Mouse (Mus musculus): ENCODE results near the gene Eif4g1. TPM values are rescaled to one million over a fixed set of nuclear protein-coding genes. Genes with fewer than 3 reads are reported as not detected.

Gene Eif4g1
- polyA plus RNA-seq, 1 experiment from 2014 or later, result 133 TPM

DNA sequence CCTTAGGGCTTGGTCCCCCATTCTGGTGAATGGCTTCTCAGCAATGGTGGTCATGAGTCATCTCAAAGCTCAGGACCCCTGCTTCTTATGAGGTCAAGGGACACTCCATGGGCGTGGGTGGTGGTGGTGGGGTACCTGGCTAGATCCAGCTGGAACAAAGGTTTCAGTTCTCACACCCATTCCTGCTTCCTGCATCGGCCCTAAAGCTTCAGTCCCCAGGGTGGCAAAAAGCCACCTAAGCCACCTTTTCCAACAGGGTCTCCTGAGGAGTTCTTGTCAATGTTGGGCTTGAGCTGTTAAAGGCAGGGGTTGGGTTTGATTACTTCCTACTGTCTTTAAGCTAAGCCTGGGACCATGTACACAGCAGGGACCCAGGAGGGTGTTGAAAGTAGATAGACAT, 47.0 kb downstream of the Eif4g1 start:
- Histone ChIP-seq H3K27me3 (ENCODE audit: control insufficient read depth, insufficient read depth, low read length) (no peaks in the 10 kb centered on the region), H3K9ac (ENCODE audit: low read depth, low read length) (peak overlapping the region; percentile 75), H3K4me3 (ENCODE audit: low read depth, low read length) (peak overlapping the region; percentile 61), H3K4me1 (ENCODE audit: control insufficient read depth, insufficient read depth, low read length) (peaks cover 27% of the 10 kb centered on the region), H3K27ac (ENCODE audit: low read depth, low read length) (no peak overlapping the region), H3K4me2 (peak overlapping the region; percentile 90), H3K9me3 (replicated peaks; ENCODE audit: control insufficient read depth, low read length) (no peaks in the 10 kb centered on the region), H3K36me3 (ENCODE audit: control insufficient read depth, insufficient read depth, low read length) (no peaks in the 10 kb centered on the region; the same call in 1 of the 2 replicates)
- ATAC-seq (replicated peaks; ENCODE audit: insufficient number of reproducible peaks, low FRiP score, low TSS enrichment), result no peak
- WGBS (ENCODE audit: insufficient replicate concordance), result 45% methylated on average over 2 of the region's 2 CpGs

DNA sequence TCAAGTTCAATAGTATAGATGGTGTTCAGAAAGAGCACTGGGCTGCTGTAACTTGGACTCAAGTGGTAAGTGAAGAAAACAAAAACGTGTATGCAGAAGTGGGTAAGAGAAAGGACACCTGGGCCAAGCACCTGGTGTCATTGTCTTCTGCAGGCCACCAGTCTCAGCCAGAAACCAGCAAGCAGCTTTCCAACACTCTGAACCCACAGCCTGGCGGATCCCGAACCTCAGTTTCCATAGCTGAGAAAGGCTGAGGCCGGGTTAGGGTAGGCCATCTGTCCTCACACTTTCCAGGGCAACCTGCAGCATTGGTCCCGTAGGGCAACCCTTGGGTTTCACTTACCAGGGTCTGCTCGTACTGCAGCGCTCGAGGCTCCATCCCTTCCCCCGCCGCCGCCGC, 47.5 kb downstream of the Eif4g1 start:
- ATAC-seq (replicated peaks; ENCODE audit: insufficient number of reproducible peaks, low FRiP score, low TSS enrichment), result no peak

DNA sequence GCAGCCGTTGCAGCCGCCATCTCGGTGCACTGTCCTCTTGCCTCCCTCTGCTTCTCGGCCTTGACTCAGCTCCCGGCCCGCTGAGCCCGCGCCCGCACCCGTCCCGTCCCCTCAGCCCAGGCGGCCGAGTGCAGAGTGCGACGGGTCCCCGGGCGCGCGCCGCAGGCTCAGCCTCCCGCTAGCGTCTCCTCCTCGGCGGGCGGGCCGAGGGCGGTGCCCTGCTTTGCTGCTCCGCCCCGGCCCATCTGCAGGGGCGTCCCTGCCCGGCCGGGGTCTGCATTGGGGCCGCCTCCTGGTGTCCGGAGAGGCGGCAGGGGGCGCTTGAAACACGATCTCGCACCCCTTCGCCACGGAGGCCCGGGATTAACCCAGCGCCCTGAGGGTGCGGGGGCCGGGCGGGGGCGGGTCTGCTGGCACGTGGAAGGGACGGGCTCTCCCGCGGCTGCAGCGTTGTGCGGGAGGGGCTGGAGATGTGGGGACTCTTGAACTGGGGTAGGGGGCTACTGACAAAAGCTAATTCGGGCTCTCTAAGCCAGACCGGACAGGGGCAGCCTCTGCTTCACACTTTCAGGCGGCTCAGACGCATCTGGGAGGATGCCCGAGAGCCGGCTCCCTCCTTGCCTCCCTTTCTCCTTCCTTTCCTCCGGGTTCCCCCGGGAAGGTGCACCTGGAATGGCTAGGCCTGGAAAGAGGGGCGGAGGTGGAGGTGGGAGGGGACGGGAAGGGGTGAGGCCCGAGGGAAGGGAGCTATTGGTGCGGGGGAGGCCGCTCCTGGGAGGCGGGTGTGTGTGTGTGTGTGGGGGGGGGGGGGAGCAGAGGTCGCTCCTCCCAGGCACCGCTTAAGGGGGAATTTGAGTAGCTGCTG, 48.1 kb downstream of the Eif4g1 start:
- peak overlapping the region; percentile 61 for H3K4me3 ChIP-seq (ENCODE audit: low read depth, low read length)
- H3K27me3 ChIP-seq (ENCODE audit: control insufficient read depth, insufficient read depth, low read length), result no peaks in the 10 kb centered on the region
- H3K9me3 ChIP-seq (replicated peaks; ENCODE audit: control insufficient read depth, low read length), result no peaks in the 10 kb centered on the region
- peak overlapping the region; percentile 90 for H3K4me2 ChIP-seq
- peak overlapping the region; percentile 88 for H3K27ac ChIP-seq (ENCODE audit: low read depth, low read length)
- peaks cover 4% of the 10 kb centered on the region; the same call in 1 of the 2 replicates for H3K36me3 ChIP-seq (ENCODE audit: control insufficient read depth, insufficient read depth, low read length)
- peak overlapping the region; percentile 75 for H3K9ac ChIP-seq (ENCODE audit: low read depth, low read length)
- peak; percentile 74 for ATAC-seq (replicated peaks; ENCODE audit: insufficient number of reproducible peaks, low FRiP score, low TSS enrichment)
- peaks cover 27% of the 10 kb centered on the region for H3K4me1 ChIP-seq (ENCODE audit: control insufficient read depth, insufficient read depth, low read length)
- WGBS (ENCODE audit: insufficient replicate concordance), result 0% methylated on average over 45 of the region's 68 CpGs

More for the DNA sequence above, 47.5 kb downstream of the Eif4g1 start:
- Histone ChIP-seq H3K27me3 (ENCODE audit: control insufficient read depth, insufficient read depth, low read length) (no peaks in the 10 kb centered on the region), H3K4me3 (ENCODE audit: low read depth, low read length) (peak overlapping the region; percentile 61), H3K9ac (ENCODE audit: low read depth, low read length) (peak overlapping the region; percentile 75), H3K9me3 (replicated peaks; ENCODE audit: control insufficient read depth, low read length) (no peaks in the 10 kb centered on the region), H3K36me3 (ENCODE audit: control insufficient read depth, insufficient read depth, low read length) (peaks cover 4% of the 10 kb centered on the region; the same call in 1 of the 2 replicates), H3K27ac (ENCODE audit: low read depth, low read length) (peak overlapping the region; percentile 88), H3K4me1 (ENCODE audit: control insufficient read depth, insufficient read depth, low read length) (peaks cover 27% of the 10 kb centered on the region), H3K4me2 (peak overlapping the region; percentile 90)
- 2% methylated on average over 12 of the region's 12 CpGs for whole genome bisulfite sequencing (ENCODE audit: insufficient replicate concordance)

DNA sequence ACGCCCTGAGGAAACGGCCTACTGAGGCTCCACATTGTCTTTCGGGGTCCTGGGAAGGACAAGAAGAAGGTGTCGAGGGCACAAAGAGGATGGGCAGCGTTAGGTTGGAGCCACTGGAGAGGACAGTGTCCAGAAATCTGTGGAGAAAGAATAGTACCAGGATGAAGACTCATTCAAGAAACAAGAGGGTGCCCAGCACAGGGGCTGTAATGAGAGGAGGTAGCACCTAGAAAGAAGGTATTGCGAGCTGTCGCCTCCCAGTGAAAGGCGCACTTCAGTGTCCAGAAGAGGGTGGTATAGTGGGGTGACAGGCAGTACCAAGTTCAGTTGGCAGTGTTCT, 48.7 kb downstream of the Eif4g1 start:
- no peaks in the 10 kb centered on the region for H3K9me3 ChIP-seq (replicated peaks; ENCODE audit: control insufficient read depth, low read length)
- WGBS (ENCODE audit: insufficient replicate concordance), result 0% methylated on average over 8 of the region's 8 CpGs
- no peaks in the 10 kb centered on the region for H3K27me3 ChIP-seq (ENCODE audit: control insufficient read depth, insufficient read depth, low read length)
- peak overlapping the region; percentile 90 for H3K4me2 ChIP-seq
- H3K4me1 ChIP-seq (ENCODE audit: control insufficient read depth, insufficient read depth, low read length), result peaks cover 27% of the 10 kb centered on the region
- peak overlapping the region; percentile 75 for H3K9ac ChIP-seq (ENCODE audit: low read depth, low read length)
- peak overlapping the region; percentile 61 for H3K4me3 ChIP-seq (ENCODE audit: low read depth, low read length)
- ATAC-seq (replicated peaks; ENCODE audit: insufficient number of reproducible peaks, low FRiP score, low TSS enrichment), result no peak
- peak overlapping the region; percentile 88 for H3K27ac ChIP-seq (ENCODE audit: low read depth, low read length)
- H3K36me3 ChIP-seq (ENCODE audit: control insufficient read depth, insufficient read depth, low read length), result peaks cover 9% of the 10 kb centered on the region; the same call in 1 of the 2 replicates

DNA sequence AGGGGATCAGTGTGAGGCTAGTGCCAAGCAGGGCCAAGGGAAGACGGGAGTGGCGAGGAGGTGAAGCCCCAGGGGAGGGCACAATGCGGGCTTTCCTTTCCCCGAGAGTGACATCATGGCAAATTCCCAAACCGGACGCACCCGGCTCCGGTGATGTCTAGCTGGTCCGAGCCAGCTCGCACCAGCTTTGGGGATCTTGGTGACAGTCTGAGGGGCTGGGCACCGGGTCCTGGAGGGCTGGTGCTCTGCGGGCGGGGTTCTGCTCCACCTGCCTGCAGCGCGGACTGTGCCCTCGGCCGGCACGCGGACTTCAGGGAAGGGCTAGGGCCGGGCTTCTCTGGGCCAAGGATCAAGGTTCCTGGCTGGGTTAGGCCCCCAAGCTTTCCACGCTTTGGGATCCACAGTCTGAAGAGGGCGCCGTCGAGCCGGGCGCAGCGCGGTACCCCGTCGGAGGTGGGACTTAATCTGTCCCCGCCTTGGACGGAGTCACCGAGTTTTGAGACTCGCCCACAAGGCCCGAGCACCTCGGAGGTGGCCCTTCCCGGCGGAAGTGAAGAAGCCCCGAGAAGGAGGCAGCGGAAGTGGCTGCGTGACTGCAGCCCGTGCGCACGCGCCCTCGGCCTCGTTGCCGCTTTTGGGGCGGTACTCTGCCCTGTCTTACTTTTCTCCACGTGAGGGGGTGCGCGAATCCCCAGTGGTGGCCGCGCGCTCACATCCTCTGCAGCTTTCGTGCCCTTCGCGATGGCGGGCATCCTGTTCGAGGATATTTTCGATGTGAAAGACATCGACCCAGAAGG, 49.3 kb downstream of the Eif4g1 start, which contains the start of the genes Polr2h and Clcn2:
Gene Polr2h (plus strand): TSS at position 485 of the 797 bp plus-strand sequence.
Gene Clcn2 (minus strand): TSS at position 566 of the 797 bp plus-strand sequence.
- Histone ChIP-seq H3K27me3 (ENCODE audit: control insufficient read depth, insufficient read depth, low read length) (no peaks in the 10 kb centered on the region), H3K4me3 (ENCODE audit: low read depth, low read length) (peak within 1 kb of the TSS; percentile 61), H3K27ac (ENCODE audit: low read depth, low read length) (peak within 1 kb of the TSS; percentile 88), H3K4me1 (ENCODE audit: control insufficient read depth, insufficient read depth, low read length) (peaks cover 27% of the 10 kb centered on the region), H3K4me2 (peak within 1 kb of the TSS; percentile 90), H3K9ac (ENCODE audit: low read depth, low read length) (peak within 1 kb of the TSS; percentile 75), H3K9me3 (replicated peaks; ENCODE audit: control insufficient read depth, low read length) (no peaks in the 10 kb centered on the region), H3K36me3 (ENCODE audit: control insufficient read depth, insufficient read depth, low read length) (peaks cover 11% of the 10 kb centered on the region; the same call in 1 of the 2 replicates)
- peak; percentile 79 for ATAC-seq (replicated peaks; ENCODE audit: insufficient number of reproducible peaks, low FRiP score, low TSS enrichment)
- under 1% methylated on average over 62 of the region's 62 CpGs for WGBS (ENCODE audit: insufficient replicate concordance)

DNA sequence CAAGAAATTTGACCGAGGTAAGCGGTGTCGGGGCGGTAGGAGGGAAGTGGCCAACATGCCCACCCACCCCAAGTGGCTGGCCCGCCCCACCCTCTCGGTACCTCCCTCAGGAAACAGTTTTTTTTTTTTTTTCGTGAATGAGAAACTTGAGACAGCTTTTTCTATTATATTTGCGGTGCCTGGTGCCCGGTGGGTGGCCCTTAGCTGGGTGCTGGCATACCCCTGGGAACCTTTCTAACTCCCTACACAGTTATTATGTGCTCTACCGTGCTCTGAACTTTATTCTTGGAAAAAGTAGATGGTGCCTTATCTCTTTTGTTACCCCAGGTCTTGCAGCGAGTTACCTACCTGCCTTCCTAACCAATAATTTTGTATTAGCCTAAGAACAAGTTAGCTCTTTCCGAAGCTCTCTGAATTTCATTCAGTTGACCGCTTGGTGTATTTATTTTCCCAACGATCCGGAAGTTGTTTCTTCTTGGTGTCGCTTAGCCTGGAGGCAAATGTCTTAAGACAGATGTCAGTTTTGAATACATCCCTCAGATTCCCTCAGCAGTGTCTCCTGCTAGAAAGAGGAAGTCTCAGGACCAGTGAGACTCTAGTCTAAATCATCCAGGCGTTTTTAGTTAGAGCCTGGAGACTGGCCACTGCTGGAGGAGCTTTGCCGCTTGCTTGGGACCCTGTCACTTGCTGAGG, 50.0 kb downstream of the Eif4g1 start:
- Histone ChIP-seq H3K4me3 (ENCODE audit: low read depth, low read length) (peak overlapping the region; percentile 61), H3K4me1 (ENCODE audit: control insufficient read depth, insufficient read depth, low read length) (peaks cover 27% of the 10 kb centered on the region), H3K36me3 (ENCODE audit: control insufficient read depth, insufficient read depth, low read length) (peaks cover 11% of the 10 kb centered on the region; the same call in 1 of the 2 replicates), H3K27me3 (ENCODE audit: control insufficient read depth, insufficient read depth, low read length) (no peaks in the 10 kb centered on the region), H3K9ac (ENCODE audit: low read depth, low read length) (peak overlapping the region; percentile 75), H3K4me2 (peak overlapping the region; percentile 90), H3K27ac (ENCODE audit: low read depth, low read length) (peak overlapping the region; percentile 88), H3K9me3 (replicated peaks; ENCODE audit: control insufficient read depth, low read length) (no peaks in the 10 kb centered on the region)
- peak; percentile 12; the same call in 1 of the 2 replicates for ATAC-seq (replicated peaks; ENCODE audit: insufficient number of reproducible peaks, low FRiP score, low TSS enrichment)
- 3% methylated on average over 18 of the region's 18 CpGs for WGBS (ENCODE audit: insufficient replicate concordance)

DNA sequence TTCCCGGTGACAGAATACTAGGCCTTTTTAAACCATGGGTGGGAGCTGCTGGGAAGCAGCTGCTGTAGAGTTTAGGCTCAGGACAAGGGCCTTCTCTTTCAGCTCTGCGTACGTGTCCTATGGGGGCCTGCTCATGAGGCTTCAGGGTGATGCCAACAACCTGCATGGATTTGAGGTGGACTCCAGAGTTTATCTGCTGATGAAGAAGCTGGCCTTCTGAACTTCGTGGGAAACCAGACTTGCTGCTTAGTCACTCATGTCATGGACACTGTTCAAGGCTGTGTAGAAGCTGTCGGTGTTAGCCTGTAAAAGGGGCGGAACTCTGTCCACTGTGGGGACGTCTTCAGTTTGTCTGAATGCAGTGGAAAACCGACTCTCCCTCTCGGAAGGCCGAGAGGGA, 53.7 kb downstream of the Eif4g1 start:
- no peak overlapping the region for H3K4me2 ChIP-seq
- H3K27me3 ChIP-seq (ENCODE audit: control insufficient read depth, insufficient read depth, low read length), result 0 out of 2 replicates have a peak, but pooled peaks cover 3% of the 10 kb centered on the region
- no peak for ATAC-seq (replicated peaks; ENCODE audit: insufficient number of reproducible peaks, low FRiP score, low TSS enrichment)
- no peak overlapping the region for H3K9ac ChIP-seq (ENCODE audit: low read depth, low read length)
- no peak overlapping the region for H3K27ac ChIP-seq (ENCODE audit: low read depth, low read length)
- H3K36me3 ChIP-seq (ENCODE audit: control insufficient read depth, insufficient read depth, low read length), result peaks cover 11% of the 10 kb centered on the region; the same call in 1 of the 2 replicates
- H3K4me1 ChIP-seq (ENCODE audit: control insufficient read depth, insufficient read depth, low read length), result peaks cover 7% of the 10 kb centered on the region; the same call in 1 of the 2 replicates
- WGBS (ENCODE audit: insufficient replicate concordance), result 74% methylated on average over 10 of the region's 10 CpGs
- no peak overlapping the region for H3K4me3 ChIP-seq (ENCODE audit: low read depth, low read length)
- no peaks in the 10 kb centered on the region for H3K9me3 ChIP-seq (replicated peaks; ENCODE audit: control insufficient read depth, low read length)

DNA sequence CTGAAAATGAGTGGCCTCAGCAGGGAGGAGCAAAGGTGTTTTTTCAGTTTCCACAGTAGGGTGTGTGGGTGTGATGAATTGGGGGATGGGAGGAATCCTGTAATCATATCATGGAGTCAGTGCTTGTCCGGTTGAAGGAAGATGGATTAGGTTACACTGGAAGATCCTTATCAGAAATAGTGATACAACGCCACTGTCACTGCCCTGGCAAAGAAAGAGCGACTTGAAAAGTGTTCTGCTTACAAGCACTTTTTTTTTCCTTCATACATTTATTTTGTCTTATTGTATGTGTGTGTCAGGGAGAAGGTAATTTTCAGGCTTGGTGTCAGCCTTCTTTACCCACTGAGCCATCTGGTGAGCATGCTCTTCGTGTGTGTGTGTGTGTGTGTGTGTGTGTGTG, 54.6 kb downstream of the Eif4g1 start:
- ATAC-seq (replicated peaks; ENCODE audit: insufficient number of reproducible peaks, low FRiP score, low TSS enrichment), result no peak
- 47% methylated on average over 4 of the region's 4 CpGs for WGBS (ENCODE audit: insufficient replicate concordance)

More for the DNA sequence above, 54.6 kb downstream of the Eif4g1 start:
- H3K9ac ChIP-seq (ENCODE audit: low read depth, low read length), result no peak overlapping the region
- no peak overlapping the region for H3K4me2 ChIP-seq
- H3K4me1 ChIP-seq (ENCODE audit: control insufficient read depth, insufficient read depth, low read length), result peaks cover 5% of the 10 kb centered on the region; the same call in 1 of the 2 replicates
- H3K9me3 ChIP-seq (replicated peaks; ENCODE audit: control insufficient read depth, low read length), result no peaks in the 10 kb centered on the region
- no peak overlapping the region for H3K27ac ChIP-seq (ENCODE audit: low read depth, low read length)
- 0 out of 2 replicates have a peak, but pooled peaks cover 3% of the 10 kb centered on the region for H3K27me3 ChIP-seq (ENCODE audit: control insufficient read depth, insufficient read depth, low read length)
- H3K36me3 ChIP-seq (ENCODE audit: control insufficient read depth, insufficient read depth, low read length), result peaks cover 11% of the 10 kb centered on the region; the same call in 1 of the 2 replicates
- no peak overlapping the region for H3K4me3 ChIP-seq (ENCODE audit: low read depth, low read length)

Measured in heart, embryonic 11.5 days (tissue).